Mouse (Mus musculus): ENCODE measurements around the gene Alox5. TPM values are rescaled to one million over a fixed set of nuclear protein-coding genes. Genes with fewer than 3 reads are reported as not detected.

The Alox5 gene
- polyA plus RNA-seq, 1 experiment from 2014 or later: 1.0 TPM

GRCm38 (mm10) chr6:116427552-116427951 is 33.4 kb downstream of the Alox5 start:
- Histone ChIP-seq H3K27me3 (replicated peaks; ENCODE audit: control insufficient read depth, insufficient read depth, low read length) (no peaks in the 10 kb centered on the region), H3K4me3 (ENCODE audit: low read depth, low read length) (no peak overlapping the region), H3K4me2 (ENCODE audit: low read length) (no peak overlapping the region), H3K9ac (ENCODE audit: low read length) (no peak overlapping the region), H3K4me1 (replicated peaks; ENCODE audit: control insufficient read depth, insufficient read depth, low read length) (no peaks in the 10 kb centered on the region), H3K27ac (ENCODE audit: low read depth) (no peak overlapping the region), H3K9me3 (ENCODE audit: control insufficient read depth, low read length) (no peaks in the 10 kb centered on the region), H3K36me3 (ENCODE audit: control insufficient read depth, insufficient read depth, low read length) (no peaks in the 10 kb centered on the region)
- DNase-seq (ENCODE audit: low spot score) (no peak), ATAC-seq (replicated peaks; ENCODE audit: low FRiP score, low TSS enrichment, low read depth) (no peak)
- WGBS: 81% methylated on average over 3 of the region's 3 CpGs

- no peak overlapping the region for H3K4me3 ChIP-seq (ENCODE audit: low read depth, low read length)
- ATAC-seq (replicated peaks; ENCODE audit: low FRiP score, low TSS enrichment, low read depth) (no peak), DNase-seq (ENCODE audit: low spot score) (no peak)
- H3K27ac ChIP-seq (ENCODE audit: low read depth): no peak overlapping the region
- no peak overlapping the region for H3K9ac ChIP-seq (ENCODE audit: low read length)
- H3K36me3 ChIP-seq (ENCODE audit: control insufficient read depth, insufficient read depth, low read length): no peaks in the 10 kb centered on the region
- no peaks in the 10 kb centered on the region for H3K27me3 ChIP-seq (replicated peaks; ENCODE audit: control insufficient read depth, insufficient read depth, low read length)
- no peaks in the 10 kb centered on the region for H3K4me1 ChIP-seq (replicated peaks; ENCODE audit: control insufficient read depth, insufficient read depth, low read length)
- H3K9me3 ChIP-seq (ENCODE audit: control insufficient read depth, low read length): no peaks in the 10 kb centered on the region
- H3K4me2 ChIP-seq (ENCODE audit: low read length): no peak overlapping the region
- WGBS: 53% methylated on average over 2 of the region's 2 CpGs
These were observed 37.3 kb downstream of the Alox5 start for GRCm38 (mm10) chr6:116423664-116424063.

GRCm38 (mm10) chr6:116422991-116423390 is 38.0 kb downstream of the Alox5 start:
- Histone ChIP-seq H3K27ac (ENCODE audit: low read depth) (no peak overlapping the region), H3K36me3 (ENCODE audit: control insufficient read depth, insufficient read depth, low read length) (no peaks in the 10 kb centered on the region), H3K27me3 (replicated peaks; ENCODE audit: control insufficient read depth, insufficient read depth, low read length) (no peaks in the 10 kb centered on the region), H3K9ac (ENCODE audit: low read length) (no peak overlapping the region), H3K4me1 (replicated peaks; ENCODE audit: control insufficient read depth, insufficient read depth, low read length) (no peaks in the 10 kb centered on the region), H3K4me2 (ENCODE audit: low read length) (no peak overlapping the region), H3K4me3 (ENCODE audit: low read depth, low read length) (no peak overlapping the region), H3K9me3 (ENCODE audit: control insufficient read depth, low read length) (no peaks in the 10 kb centered on the region)
- ATAC-seq (replicated peaks; ENCODE audit: low FRiP score, low TSS enrichment, low read depth) (no peak), DNase-seq (ENCODE audit: low spot score) (no peak)
- WGBS: 91% methylated on average over 7 of the region's 7 CpGs

- Histone ChIP-seq H3K27ac (ENCODE audit: low read depth) (no peak overlapping the region), H3K4me1 (replicated peaks; ENCODE audit: control insufficient read depth, insufficient read depth, low read length) (no peaks in the 10 kb centered on the region), H3K36me3 (ENCODE audit: control insufficient read depth, insufficient read depth, low read length) (no peaks in the 10 kb centered on the region), H3K27me3 (replicated peaks; ENCODE audit: control insufficient read depth, insufficient read depth, low read length) (no peaks in the 10 kb centered on the region), H3K9me3 (ENCODE audit: control insufficient read depth, low read length) (no peaks in the 10 kb centered on the region), H3K4me3 (ENCODE audit: low read depth, low read length) (no peak overlapping the region), H3K4me2 (ENCODE audit: low read length) (no peak overlapping the region), H3K9ac (ENCODE audit: low read length) (no peak overlapping the region)
- no peak for ATAC-seq (replicated peaks; ENCODE audit: low FRiP score, low TSS enrichment, low read depth)
- 81% methylated on average over 10 of the region's 10 CpGs for WGBS
- DNase-seq (ENCODE audit: low spot score): no peak
These were observed 40.7 kb downstream of the Alox5 start for GRCm38 (mm10) chr6:116420271-116420670.

DNA sequence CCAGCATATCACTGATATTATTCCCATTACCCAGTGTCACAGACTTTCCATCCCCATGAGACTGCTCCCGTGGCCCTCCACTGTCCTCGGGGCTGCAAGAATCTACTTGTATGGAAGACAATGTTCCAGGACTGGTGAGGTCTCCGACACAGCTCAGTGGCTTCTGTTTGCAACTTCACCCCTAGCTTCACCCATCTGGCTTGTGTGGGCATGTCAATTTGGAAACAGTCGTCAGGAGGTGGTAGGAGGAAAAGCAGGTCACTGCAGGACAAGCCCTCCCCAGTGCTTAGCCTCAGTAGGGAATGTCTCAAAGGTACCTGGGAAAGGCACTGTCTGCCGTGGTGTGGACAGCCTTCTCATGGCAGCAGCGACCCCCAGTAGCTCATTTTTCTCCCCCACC is 41.3 kb downstream of the Alox5 start:
- Histone ChIP-seq H3K27ac (ENCODE audit: low read depth) (no peak overlapping the region), H3K4me1 (replicated peaks; ENCODE audit: control insufficient read depth, insufficient read depth, low read length) (no peaks in the 10 kb centered on the region), H3K36me3 (ENCODE audit: control insufficient read depth, insufficient read depth, low read length) (no peaks in the 10 kb centered on the region), H3K27me3 (replicated peaks; ENCODE audit: control insufficient read depth, insufficient read depth, low read length) (no peaks in the 10 kb centered on the region), H3K4me2 (ENCODE audit: low read length) (no peak overlapping the region), H3K9me3 (ENCODE audit: control insufficient read depth, low read length) (no peaks in the 10 kb centered on the region), H3K9ac (ENCODE audit: low read length) (no peak overlapping the region), H3K4me3 (ENCODE audit: low read depth, low read length) (no peak overlapping the region)
- 60% methylated on average over 6 of the region's 6 CpGs for WGBS
- DNase-seq (ENCODE audit: low spot score): no peak
- no peak for ATAC-seq (replicated peaks; ENCODE audit: low FRiP score, low TSS enrichment, low read depth)

- Histone ChIP-seq H3K27me3 (replicated peaks; ENCODE audit: control insufficient read depth, insufficient read depth, low read length) (no peaks in the 10 kb centered on the region), H3K27ac (ENCODE audit: low read depth) (no peak overlapping the region), H3K4me3 (ENCODE audit: low read depth, low read length) (no peak overlapping the region), H3K9ac (ENCODE audit: low read length) (no peak overlapping the region), H3K4me1 (replicated peaks; ENCODE audit: control insufficient read depth, insufficient read depth, low read length) (no peaks in the 10 kb centered on the region), H3K4me2 (ENCODE audit: low read length) (no peak overlapping the region), H3K9me3 (ENCODE audit: control insufficient read depth, low read length) (no peaks in the 10 kb centered on the region), H3K36me3 (ENCODE audit: control insufficient read depth, insufficient read depth, low read length) (no peaks in the 10 kb centered on the region)
- DNase-seq (ENCODE audit: low spot score) (no peak), ATAC-seq (replicated peaks; ENCODE audit: low FRiP score, low TSS enrichment, low read depth) (no peak)
- WGBS: 86% methylated on average over 1 of the region's 1 CpGs
These were observed 42.5 kb downstream of the Alox5 start for GRCm38 (mm10) chr6:116418487-116418886.

- DNase-seq (ENCODE audit: low spot score) (no peak), ATAC-seq (replicated peaks; ENCODE audit: low FRiP score, low TSS enrichment, low read depth) (no peak)
- WGBS: 61% methylated on average over 6 of the region's 6 CpGs
These were observed 43.3 kb downstream of the Alox5 start for GRCm38 (mm10) chr6:116417518-116418315.

DNA sequence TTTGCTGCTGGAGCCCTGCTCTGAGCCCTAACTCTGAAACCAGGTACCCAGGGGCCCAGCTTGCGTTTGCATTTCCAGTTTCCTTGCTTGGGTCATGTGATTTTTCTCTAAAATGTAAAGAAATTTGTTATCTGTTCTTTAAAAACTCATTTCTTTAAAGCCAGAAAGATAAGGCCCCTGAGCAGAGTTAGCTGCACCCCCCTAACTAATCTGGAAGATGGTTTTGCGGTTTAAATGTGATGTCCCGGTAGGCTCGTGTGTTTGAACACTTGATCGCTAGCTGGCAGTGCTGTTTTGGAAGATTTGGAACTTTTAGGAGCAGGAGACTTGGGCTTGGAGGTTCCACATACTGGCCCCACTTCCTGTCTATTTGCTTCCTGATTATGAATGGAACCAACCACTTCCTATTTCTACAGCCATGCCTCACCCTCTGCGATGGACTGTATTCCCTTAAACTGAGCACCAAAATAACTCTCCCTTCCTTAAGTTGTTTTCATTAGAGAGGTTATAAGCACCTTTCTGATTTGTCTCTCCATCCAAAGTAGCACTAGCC is 44.9 kb downstream of the Alox5 start:
- 79% methylated on average over 6 of the region's 6 CpGs for WGBS
- H3K4me2 ChIP-seq (ENCODE audit: low read length): no peak overlapping the region
- no peaks in the 10 kb centered on the region for H3K9me3 ChIP-seq (ENCODE audit: control insufficient read depth, low read length)
- ATAC-seq (replicated peaks; ENCODE audit: low FRiP score, low TSS enrichment, low read depth) (no peak), DNase-seq (ENCODE audit: low spot score) (no peak)
- no peaks in the 10 kb centered on the region for H3K4me1 ChIP-seq (replicated peaks; ENCODE audit: control insufficient read depth, insufficient read depth, low read length)
- no peaks in the 10 kb centered on the region for H3K27me3 ChIP-seq (replicated peaks; ENCODE audit: control insufficient read depth, insufficient read depth, low read length)
- H3K27ac ChIP-seq (ENCODE audit: low read depth): no peak overlapping the region
- H3K4me3 ChIP-seq (ENCODE audit: low read depth, low read length): no peak overlapping the region
- H3K9ac ChIP-seq (ENCODE audit: low read length): no peak overlapping the region
- H3K36me3 ChIP-seq (ENCODE audit: control insufficient read depth, insufficient read depth, low read length): no peaks in the 10 kb centered on the region

More at GRCm38 (mm10) chr6:116417518-116418315, 43.3 kb downstream of the Alox5 start:
- Histone ChIP-seq H3K4me1 (replicated peaks; ENCODE audit: control insufficient read depth, insufficient read depth, low read length) (no peaks in the 10 kb centered on the region), H3K9me3 (ENCODE audit: control insufficient read depth, low read length) (no peaks in the 10 kb centered on the region), H3K36me3 (ENCODE audit: control insufficient read depth, insufficient read depth, low read length) (no peaks in the 10 kb centered on the region), H3K9ac (ENCODE audit: low read length) (no peak overlapping the region), H3K27me3 (replicated peaks; ENCODE audit: control insufficient read depth, insufficient read depth, low read length) (no peaks in the 10 kb centered on the region), H3K4me2 (ENCODE audit: low read length) (no peak overlapping the region), H3K27ac (ENCODE audit: low read depth) (no peak overlapping the region), H3K4me3 (ENCODE audit: low read depth, low read length) (no peak overlapping the region)

Data from intestine, embryonic 14.5 days (tissue).